Mouse (Mus musculus) yolk sac, embryonic 10.5 days (tissue): Measurements from ENCODE around the gene Bfar.
A peak's percentile ranks its signal among the peaks of the same experiment; 100 is the strongest.
"Not testable (repeated sequence)": the region's sequence is repeated elsewhere in the genome, so short reads cannot be mapped to it uniquely, and the experiment has no call there.

Source experiments
- DNase-seq: peaks from one replicate; pipeline ENCODE4 v3.0.0-alpha.2; 2017; ENCODE audit warnings: low spot score

Gene Bfar

GRCm38 (mm10) chr16:13722937-13723336, 51.3 kb downstream of the Bfar start:
- no peak for DNase-seq

- no peak for DNase-seq
Observed at GRCm38 (mm10) chr16:13727811-13728335, 56.2 kb downstream of the Bfar start.

- DNase-seq = no peak
Observed at GRCm38 (mm10) chr16:13729428-13729827, 57.8 kb downstream of the Bfar start.

GRCm38 (mm10) chr16:13730285-13731255, 58.9 kb downstream of the Bfar start, which contains the start of gene Pla2g10:
Gene Pla2g10, minus strand, starts transcription at chr16:13730983.
- no peak for DNase-seq

- no peak for DNase-seq
Observed at GRCm38 (mm10) chr16:13732786-13733185, 61.1 kb downstream of the Bfar start.

- peak; percentile 63 for DNase-seq
Observed at GRCm38 (mm10) chr16:13733518-13734137, 62.0 kb downstream of the Bfar start.

GRCm38 (mm10) chr16:13735977-13736376, 64.3 kb downstream of the Bfar start:
- DNase-seq = no peak

- DNase-seq = not testable (repeated sequence)
Observed at GRCm38 (mm10) chr16:13739044-13739443, 67.4 kb downstream of the Bfar start.

- no peak for DNase-seq
Observed at GRCm38 (mm10) chr16:13740844-13741243, 69.2 kb downstream of the Bfar start.

GRCm38 (mm10) chr16:13747708-13748107, 76.0 kb downstream of the Bfar start:
- no peak for DNase-seq

- no peak for DNase-seq
Observed at GRCm38 (mm10) chr16:13748124-13748523, 76.5 kb downstream of the Bfar start.

- DNase-seq = not testable (repeated sequence)
Observed at GRCm38 (mm10) chr16:13748813-13749212, 77.2 kb downstream of the Bfar start.

GRCm38 (mm10) chr16:13749306-13749705, 77.6 kb downstream of the Bfar start:
- DNase-seq = no peak

GRCm38 (mm10) chr16:13749981-13750380, 78.3 kb downstream of the Bfar start:
- DNase-seq = no peak

- no peak for DNase-seq
Observed at GRCm38 (mm10) chr16:13750626-13751025, 79.0 kb downstream of the Bfar start.
